Mouse (Mus musculus): ENCODE data around the gene Lrig2. TPM values are rescaled to one million over a fixed set of nuclear protein-coding genes. Genes with fewer than 3 reads are reported as not detected.

The Lrig2 gene
- total RNA-seq, 2 experiments from 2014 or later = 25.8 to 26.8 TPM

- DNase-seq (ENCODE audit: extremely low spot score in 1 of 2, low spot score in 2 of 2) = no peak
- intact Hi-C loops (cut with DNase I) = no loop called here
These were observed 159.2 kb downstream of the Lrig2 start for GRCm38 (mm10) chr3:104352358-104353060.

- no peak for DNase-seq (ENCODE audit: extremely low spot score in 1 of 2, low spot score in 2 of 2)
- intact Hi-C loops (cut with DNase I) = no loop called here
These were observed 161.3 kb downstream of the Lrig2 start for GRCm38 (mm10) chr3:104350253-104350945.

- no peak for DNase-seq (ENCODE audit: extremely low spot score in 1 of 2, low spot score in 2 of 2)
- intact Hi-C loops (cut with DNase I) = no loop called here
These were observed 161.9 kb downstream of the Lrig2 start for GRCm38 (mm10) chr3:104349847-104350228.

GRCm38 (mm10) chr3:104349203-104349846, 162.4 kb downstream of the Lrig2 start:
- intact Hi-C loops (cut with DNase I) = no loop called here
- DNase-seq (ENCODE audit: extremely low spot score in 1 of 2, low spot score in 2 of 2) = no peak

Other genes with a start within 250 kb of the Lrig2 start
- gene Slc16a1, start 126.8 kb upstream of the Lrig2 start, total RNA-seq (2021) = 10 to 100 TPM; 65.5 to 71.4 TPM